Mouse (Mus musculus) midbrain, embryonic 15.5 days (tissue): Measurements from ENCODE around the gene Pqlc3. TPM values are rescaled to one million over a fixed set of nuclear protein-coding genes. Genes with fewer than 3 reads are reported as not detected.

Experiments
- polyA plus RNA-seq: library from polyadenylated mRNA; unstranded; fragments of >200 nt; fragmentation: Nextera tagmentation; extraction: Ambion mirVana; gene quantifications from 2 replicates; pipeline ENCODE4 v1.2.1, GENCODE M21; 2015

The Pqlc3 gene
- polyA plus RNA-seq, 1 experiment from 2014 or later, result 2.4 TPM

Other genes with a start within 250 kb of the Pqlc3 start
- gene Greb1, start 199.5 kb downstream of the Pqlc3 start, polyA plus RNA-seq, result 1.4 and 1.7 TPM in 2 replicates
- 29.8 and 30.1 TPM in 2 replicates for gene E2f6, start 189.4 kb downstream of the Pqlc3 start, polyA plus RNA-seq
- 14.9 and 15.6 TPM in 2 replicates for gene Rock2, start 105.5 kb downstream of the Pqlc3 start, polyA plus RNA-seq
- gene 2410004P03Rik, start 11.3 kb upstream of the Pqlc3 start, polyA plus RNA-seq, result 5.2 and 5.4 TPM in 2 replicates
- 5.0 and 5.5 TPM in 2 replicates for gene Kcnf1, start 176.5 kb upstream of the Pqlc3 start, polyA plus RNA-seq